Mouse (Mus musculus): ENCODE data around the gene Il16. TPM values are rescaled to one million over a fixed set of nuclear protein-coding genes. Genes with fewer than 3 reads are reported as not detected.

Il16 gene
- polyA plus RNA-seq, 1 experiment: 3.5 TPM

DNA sequence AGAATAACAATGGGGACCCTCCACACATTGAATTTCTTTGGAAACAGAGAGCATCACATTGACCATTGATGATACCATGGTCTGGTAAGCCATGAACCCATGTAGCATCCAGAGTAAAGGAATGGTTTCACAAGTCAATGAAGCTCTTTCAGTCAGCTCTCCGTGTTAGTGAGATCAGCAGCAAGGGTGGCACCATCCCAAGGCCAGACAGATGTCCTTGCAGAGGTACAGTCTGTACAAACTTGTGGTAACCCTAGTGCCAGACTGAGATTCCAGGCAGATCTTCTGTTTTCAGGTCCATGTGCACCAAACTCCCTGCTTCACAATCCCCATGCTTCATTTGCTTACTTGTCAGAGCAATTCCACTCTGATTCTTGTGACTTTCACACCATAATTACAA, 121.5 kb downstream of the Il16 start:
- Histone ChIP-seq H3K9me3 (no peaks in the 10 kb centered on the region), H3K27me3 (replicated peaks) (peaks cover 5% of the 10 kb centered on the region), H3K4me3 (replicated peaks) (no peak overlapping the region), H3K36me3 (replicated peaks; ENCODE audit: low read length) (peaks cover 9% of the 10 kb centered on the region), H3K4me1 (no peaks in the 10 kb centered on the region)
- no peak for TF ChIP-seq FLI1 (IDR thresholded peaks at IDR 0.05; ENCODE audit: low read length)
- no peak for TF ChIP-seq GATA1 (IDR thresholded peaks at IDR 0.05; ENCODE audit: borderline replicate concordance, low read length)

DNA sequence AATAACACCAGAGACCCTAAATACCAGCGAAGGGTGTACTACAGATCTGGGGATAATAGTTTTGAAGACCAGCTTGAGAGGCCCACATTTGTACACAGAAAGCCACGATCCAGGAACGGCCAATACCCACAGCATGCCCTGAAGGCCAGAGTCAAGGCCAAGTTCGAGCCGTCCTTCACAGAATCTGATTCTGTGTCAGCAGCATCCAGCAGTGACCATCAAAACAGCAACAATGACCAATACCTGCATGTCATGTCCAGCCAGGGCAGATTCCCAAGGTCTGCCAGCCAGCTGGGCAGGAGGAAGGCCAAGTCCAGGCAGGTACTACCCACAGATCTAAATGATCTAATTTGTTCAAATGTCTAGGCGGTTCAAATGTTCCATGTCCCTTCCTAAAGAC, 122.9 kb downstream of the Il16 start:
- Histone ChIP-seq H3K4me3 (replicated peaks) (no peak overlapping the region), H3K9me3 (no peaks in the 10 kb centered on the region), H3K36me3 (replicated peaks; ENCODE audit: low read length) (peaks cover 4% of the 10 kb centered on the region), H3K27me3 (replicated peaks) (peaks cover 5% of the 10 kb centered on the region), H3K4me1 (no peaks in the 10 kb centered on the region)
- no peak for TF ChIP-seq FLI1 (IDR thresholded peaks at IDR 0.05; ENCODE audit: low read length)
- TF ChIP-seq GATA1 (IDR thresholded peaks at IDR 0.05; ENCODE audit: borderline replicate concordance, low read length): no peak

DNA sequence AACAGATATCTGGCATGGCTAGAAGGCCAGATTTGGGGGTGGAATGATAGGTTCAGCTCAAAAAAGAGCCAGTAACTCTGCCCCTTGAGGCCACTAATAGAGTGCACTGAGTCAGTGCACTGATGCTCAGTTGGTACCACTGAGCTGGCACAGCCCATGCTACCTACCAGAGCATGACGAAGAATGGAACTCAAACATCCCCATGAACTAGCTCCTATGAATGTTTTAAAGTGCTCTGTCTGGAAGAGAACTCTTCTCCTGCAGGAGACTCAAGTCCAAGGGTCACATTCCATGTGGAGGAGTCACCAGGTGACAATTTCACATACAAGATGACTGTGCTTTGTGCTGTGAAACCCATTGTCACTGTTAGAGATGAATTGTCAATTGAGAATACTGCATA, 126.8 kb downstream of the Il16 start:
- Histone ChIP-seq H3K4me3 (replicated peaks) (no peak overlapping the region), H3K27me3 (replicated peaks) (peaks cover 5% of the 10 kb centered on the region), H3K9me3 (no peaks in the 10 kb centered on the region), H3K36me3 (replicated peaks; ENCODE audit: low read length) (no peaks in the 10 kb centered on the region), H3K4me1 (no peaks in the 10 kb centered on the region)
- no peak for TF ChIP-seq GATA1 (IDR thresholded peaks at IDR 0.05; ENCODE audit: borderline replicate concordance, low read length)
- TF ChIP-seq FLI1 (IDR thresholded peaks at IDR 0.05; ENCODE audit: low read length): no peak

DNA sequence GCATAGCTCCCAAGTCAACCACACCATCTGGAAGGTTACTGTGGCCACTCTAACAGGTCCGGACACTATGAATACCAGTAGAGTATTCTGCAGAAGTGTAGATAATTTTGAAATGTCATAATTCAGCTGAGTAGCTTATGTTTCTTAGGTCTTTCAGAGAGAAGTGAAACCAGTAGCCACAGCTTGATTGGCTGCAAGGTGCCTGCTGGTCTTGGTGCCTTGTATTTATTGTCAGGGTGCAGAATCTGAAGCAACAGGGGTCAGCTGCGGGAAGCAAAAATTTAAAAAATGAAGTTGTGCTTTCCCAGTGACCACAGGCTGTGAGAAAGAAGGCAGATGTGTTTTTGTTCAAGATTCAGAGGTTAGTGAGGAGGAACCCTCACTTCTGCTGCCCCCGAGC, 129.3 kb downstream of the Il16 start:
- H3K27me3 ChIP-seq (replicated peaks): peaks cover 2% of the 10 kb centered on the region
- no peaks in the 10 kb centered on the region for H3K9me3 ChIP-seq
- no peaks in the 10 kb centered on the region for H3K4me1 ChIP-seq
- no peaks in the 10 kb centered on the region for H3K36me3 ChIP-seq (replicated peaks; ENCODE audit: low read length)
- TF ChIP-seq FLI1 (IDR thresholded peaks at IDR 0.05; ENCODE audit: low read length) (no peak), GATA1 (IDR thresholded peaks at IDR 0.05; ENCODE audit: borderline replicate concordance, low read length) (no peak)
- no peak overlapping the region for H3K4me3 ChIP-seq (replicated peaks)

DNA sequence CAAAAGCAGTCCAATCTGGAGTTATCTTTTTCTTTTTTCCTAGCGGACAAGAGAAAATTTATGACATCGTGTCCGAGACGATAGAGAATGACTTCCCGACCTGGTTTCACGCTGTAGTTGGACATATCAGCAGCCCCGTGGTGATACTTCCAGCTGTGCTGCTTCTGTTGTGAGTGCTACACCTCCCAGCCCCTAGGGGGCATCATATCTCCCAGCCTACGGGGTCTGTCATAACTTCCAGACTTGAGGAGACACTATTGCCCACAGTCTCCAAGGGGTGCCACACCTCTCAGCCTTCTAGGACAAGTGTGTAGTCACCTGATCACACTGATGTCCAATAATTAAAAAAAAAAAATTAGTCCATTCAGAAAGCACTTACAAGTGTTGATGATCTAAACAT, 129.7 kb downstream of the Il16 start:
- no peaks in the 10 kb centered on the region for H3K4me1 ChIP-seq
- H3K9me3 ChIP-seq: no peaks in the 10 kb centered on the region
- TF ChIP-seq GATA1 (IDR thresholded peaks at IDR 0.05; ENCODE audit: borderline replicate concordance, low read length): no peak
- TF ChIP-seq FLI1 (IDR thresholded peaks at IDR 0.05; ENCODE audit: low read length): no peak

DNA sequence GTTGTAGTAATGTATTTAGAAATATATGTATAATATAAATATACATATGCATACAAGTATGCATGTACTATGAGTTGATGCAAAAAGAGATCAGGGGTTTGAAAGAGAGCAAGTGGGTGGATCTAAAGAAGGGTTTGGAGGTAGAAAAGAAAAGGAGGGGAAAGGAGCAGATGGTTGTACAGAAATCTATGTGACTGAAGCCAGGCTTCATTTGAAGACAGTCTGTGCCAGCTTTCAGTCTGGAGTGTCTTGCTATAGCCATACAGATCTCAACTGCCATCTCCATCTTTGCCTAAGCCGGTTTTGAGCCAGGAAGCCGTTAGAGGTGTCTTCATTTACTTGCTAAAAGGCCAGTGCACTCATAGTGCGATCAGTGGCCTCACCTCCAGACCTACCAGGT, 130.3 kb downstream of the Il16 start:
- TF ChIP-seq FLI1 (IDR thresholded peaks at IDR 0.05; ENCODE audit: low read length) (no peak), GATA1 (IDR thresholded peaks at IDR 0.05; ENCODE audit: borderline replicate concordance, low read length) (no peak)
- Histone ChIP-seq H3K4me3 (replicated peaks) (no peak overlapping the region), H3K27me3 (replicated peaks) (peaks cover 4% of the 10 kb centered on the region), H3K4me1 (no peaks in the 10 kb centered on the region), H3K36me3 (replicated peaks; ENCODE audit: low read length) (no peaks in the 10 kb centered on the region), H3K9me3 (0 out of 2 replicates have a peak, but pooled peaks cover 2% of the 10 kb centered on the region)

More for the DNA sequence above, 129.7 kb downstream of the Il16 start:
- Histone ChIP-seq H3K4me3 (replicated peaks) (no peak overlapping the region), H3K36me3 (replicated peaks; ENCODE audit: low read length) (no peaks in the 10 kb centered on the region), H3K27me3 (replicated peaks) (peaks cover 4% of the 10 kb centered on the region)

DNA sequence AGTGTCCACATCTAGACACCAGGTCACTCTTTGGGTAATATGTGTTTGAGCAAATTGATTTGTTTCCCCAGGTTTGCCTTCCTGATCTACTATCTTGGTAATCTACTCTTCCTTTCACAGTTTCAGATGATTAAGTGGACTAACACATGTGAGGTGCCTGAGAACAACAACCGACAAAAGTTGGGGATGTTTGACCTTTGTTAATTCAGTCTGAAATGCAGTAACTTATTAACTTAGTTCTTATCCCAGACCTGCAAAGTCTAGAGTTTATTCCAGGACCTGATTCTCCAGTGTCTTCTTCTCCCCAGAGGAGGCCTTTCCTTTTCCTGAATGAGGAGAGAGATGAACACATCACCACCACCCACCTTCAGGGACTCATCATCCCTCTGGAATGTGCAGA, 133.6 kb downstream of the Il16 start:
- no peak overlapping the region for H3K4me3 ChIP-seq (replicated peaks)
- no peak for TF ChIP-seq FLI1 (IDR thresholded peaks at IDR 0.05; ENCODE audit: low read length)
- H3K27me3 ChIP-seq (replicated peaks): peaks cover 8% of the 10 kb centered on the region
- H3K4me1 ChIP-seq: no peaks in the 10 kb centered on the region
- H3K36me3 ChIP-seq (replicated peaks; ENCODE audit: low read length): no peaks in the 10 kb centered on the region
- 0 out of 2 replicates have a peak, but pooled peaks cover 4% of the 10 kb centered on the region for H3K9me3 ChIP-seq

DNA sequence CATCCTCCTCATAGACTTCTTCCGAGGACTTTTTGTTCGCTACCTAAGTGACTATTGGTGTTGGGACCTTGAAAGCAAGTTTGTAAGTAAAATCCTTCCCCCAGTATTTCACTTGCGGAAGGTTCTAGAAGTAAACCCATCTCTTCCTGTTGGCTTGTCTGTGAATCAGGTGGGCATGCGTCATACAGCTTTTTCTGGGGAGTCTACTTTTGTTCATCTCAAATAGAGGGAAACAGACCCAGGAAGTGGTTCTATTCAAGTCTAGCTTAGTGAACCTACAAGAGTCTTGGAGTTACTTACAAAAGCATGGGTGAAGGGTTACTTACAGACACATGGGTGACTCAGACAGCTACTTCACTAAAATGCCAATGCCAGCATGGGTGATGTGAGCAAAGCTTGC, 135.6 kb downstream of the Il16 start:
- H3K36me3 ChIP-seq (replicated peaks; ENCODE audit: low read length): no peaks in the 10 kb centered on the region

DNA sequence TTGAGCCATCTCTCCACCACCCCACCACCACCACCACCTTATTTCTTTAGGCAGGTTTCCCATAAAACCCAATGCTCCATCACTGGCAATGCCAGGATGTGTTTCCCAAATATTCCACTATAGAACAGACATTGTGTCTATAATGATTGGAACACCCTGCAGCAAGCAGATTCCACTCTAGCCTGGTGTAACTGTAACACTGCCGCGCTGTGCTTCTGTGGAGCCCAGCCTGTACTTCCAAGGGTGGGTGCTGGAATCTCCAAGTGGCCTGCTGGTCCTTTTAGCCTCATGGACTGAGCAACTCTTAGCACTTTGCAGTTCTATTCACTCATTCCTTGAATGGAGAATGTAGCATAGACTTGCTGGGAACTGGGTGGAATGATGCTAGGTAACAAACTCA, 138.7 kb downstream of the Il16 start:
- Histone ChIP-seq H3K36me3 (replicated peaks; ENCODE audit: low read length) (no peaks in the 10 kb centered on the region), H3K4me3 (replicated peaks) (no peak overlapping the region), H3K9me3 (0 out of 2 replicates have a peak, but pooled peaks cover 4% of the 10 kb centered on the region), H3K4me1 (no peaks in the 10 kb centered on the region), H3K27me3 (replicated peaks) (peaks cover 14% of the 10 kb centered on the region)
- TF ChIP-seq FLI1 (IDR thresholded peaks at IDR 0.05; ENCODE audit: low read length) (no peak), GATA1 (IDR thresholded peaks at IDR 0.05; ENCODE audit: borderline replicate concordance, low read length) (no peak)

More for the DNA sequence above, 135.6 kb downstream of the Il16 start:
- Histone ChIP-seq H3K4me1 (no peaks in the 10 kb centered on the region), H3K9me3 (0 out of 2 replicates have a peak, but pooled peaks cover 4% of the 10 kb centered on the region), H3K27me3 (replicated peaks) (peaks cover 10% of the 10 kb centered on the region), H3K4me3 (replicated peaks) (no peak overlapping the region)
- TF ChIP-seq GATA1 (IDR thresholded peaks at IDR 0.05; ENCODE audit: borderline replicate concordance, low read length): no peak
- no peak for TF ChIP-seq FLI1 (IDR thresholded peaks at IDR 0.05; ENCODE audit: low read length)

DNA sequence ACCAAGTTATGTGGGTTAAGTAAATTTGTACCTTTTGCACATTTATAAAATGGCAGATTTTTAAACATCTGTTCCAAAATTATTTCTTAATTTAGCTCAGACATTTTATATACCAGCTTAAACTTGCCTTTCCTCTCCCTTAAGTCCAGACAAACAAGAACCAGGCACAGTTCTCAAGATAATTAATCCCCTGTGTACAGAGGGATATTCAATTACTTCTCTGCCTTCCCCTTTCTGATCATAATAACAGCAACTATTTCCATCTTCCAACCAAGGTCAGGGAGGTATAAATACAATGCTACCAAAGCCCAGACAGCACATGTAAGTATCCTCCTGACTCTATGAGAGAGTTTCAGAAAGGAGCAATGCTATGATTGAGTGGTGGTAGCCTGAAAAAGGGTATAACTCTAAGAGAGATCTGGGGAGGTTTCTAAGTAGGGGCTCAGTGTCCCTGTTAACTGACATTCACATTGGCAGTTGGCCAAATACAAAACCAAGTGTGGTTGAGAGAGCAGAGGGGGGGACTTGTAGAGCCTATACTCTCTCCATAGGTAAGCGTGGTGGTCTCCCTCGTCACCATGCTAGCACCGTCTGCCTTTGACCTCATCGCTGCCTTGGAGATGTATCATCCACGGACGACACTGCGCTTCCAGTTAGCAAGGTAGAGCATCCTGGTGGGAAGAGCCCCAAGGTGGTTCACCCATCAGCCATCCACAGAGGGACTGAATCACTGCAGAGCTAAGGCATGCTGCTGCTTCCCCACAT, 141.2 kb downstream of the Il16 start:
- Histone ChIP-seq H3K4me1 (no peaks in the 10 kb centered on the region), H3K9me3 (no peaks in the 10 kb centered on the region), H3K36me3 (replicated peaks; ENCODE audit: low read length) (no peaks in the 10 kb centered on the region), H3K4me3 (replicated peaks) (no peak overlapping the region), H3K27me3 (replicated peaks) (peaks cover 10% of the 10 kb centered on the region)
- TF ChIP-seq FLI1 (IDR thresholded peaks at IDR 0.05; ENCODE audit: low read length) (no peak), GATA1 (IDR thresholded peaks at IDR 0.05; ENCODE audit: borderline replicate concordance, low read length) (no peak)

All from megakaryocyte, embryonic 14.5 days (primary cell).